Mouse (Mus musculus) heart, embryonic 12.5 days (tissue): ENCODE results near the gene Jade1. TPM values are rescaled to one million over a fixed set of nuclear protein-coding genes. Genes with fewer than 3 reads are reported as not detected.

Experiments
- ATAC-seq: fragments of 200-750 bp; cut with Nextera tagmentation; 2 replicates; pipeline ENCODE4 v1.8.0; 2017; ENCODE audit warnings: moderate TSS enrichment, moderate library complexity; ENCODE audit not compliant: insufficient number of reproducible peaks, low FRiP score
- H3K27ac ChIP-seq: fragments of 300-500 bp; sonication (generic); 2 replicates; pipeline ENCODE4 v1.5.1; 2016; ENCODE audit warnings: mild to moderate bottlenecking, moderate library complexity; ENCODE audit not compliant: poor library complexity, severe bottlenecking
- H3K27me3 ChIP-seq: fragments of 300-500 bp; sonication (generic); replicated peaks from 2 replicates; pipeline ENCODE4 v1.6.1; 2016; ENCODE audit warnings: mild to moderate bottlenecking, moderate library complexity
- H3K36me3 ChIP-seq: fragments of 300-500 bp; sonication (generic); 2 replicates; pipeline ENCODE4 v1.6.1; 2016; ENCODE audit warnings: mild to moderate bottlenecking, moderate library complexity
- H3K4me1 ChIP-seq: fragments of 300-500 bp; sonication (generic); replicated peaks from 2 replicates; pipeline ENCODE4 v1.6.1; 2016; ENCODE audit warnings: mild to moderate bottlenecking
- H3K4me2 ChIP-seq: fragments of 300-500 bp; sonication (generic); 2 replicates; pipeline ENCODE4 v1.6.1; 2016; ENCODE audit warnings: mild to moderate bottlenecking, moderate library complexity
- H3K4me3 ChIP-seq: fragments of 300-500 bp; sonication (generic); 2 replicates; pipeline ENCODE4 v1.5.1; 2016; ENCODE audit warnings: mild to moderate bottlenecking
- H3K9ac ChIP-seq: fragments of 300-500 bp; sonication (generic); 2 replicates; pipeline ENCODE4 v1.6.1; 2016; ENCODE audit warnings: mild to moderate bottlenecking, moderate library complexity
- H3K9me3 ChIP-seq: fragments of 300-500 bp; sonication (generic); replicated peaks from 2 replicates; pipeline ENCODE4 v1.6.1; 2016; ENCODE audit warnings: mild to moderate bottlenecking, moderate library complexity
- WGBS: fragments of 180-500 bp; shearing (Covaris S2); methylation state at CpG from one replicate; pipeline ENCODE4 v1.1.7; 2016; 5-methylcytosine and 5-hydroxymethylcytosine counted together
- polyA plus RNA-seq: library from polyadenylated mRNA; unstranded; fragments of >200 nt; fragmentation: Nextera tagmentation; extraction: Ambion mirVana; gene quantifications from 2 replicates; pipeline ENCODE4 v1.2.1, GENCODE M21; 2016

Gene Jade1
- polyA plus RNA-seq, 1 experiment from 2014 or later, result 19.3 TPM

DNA sequence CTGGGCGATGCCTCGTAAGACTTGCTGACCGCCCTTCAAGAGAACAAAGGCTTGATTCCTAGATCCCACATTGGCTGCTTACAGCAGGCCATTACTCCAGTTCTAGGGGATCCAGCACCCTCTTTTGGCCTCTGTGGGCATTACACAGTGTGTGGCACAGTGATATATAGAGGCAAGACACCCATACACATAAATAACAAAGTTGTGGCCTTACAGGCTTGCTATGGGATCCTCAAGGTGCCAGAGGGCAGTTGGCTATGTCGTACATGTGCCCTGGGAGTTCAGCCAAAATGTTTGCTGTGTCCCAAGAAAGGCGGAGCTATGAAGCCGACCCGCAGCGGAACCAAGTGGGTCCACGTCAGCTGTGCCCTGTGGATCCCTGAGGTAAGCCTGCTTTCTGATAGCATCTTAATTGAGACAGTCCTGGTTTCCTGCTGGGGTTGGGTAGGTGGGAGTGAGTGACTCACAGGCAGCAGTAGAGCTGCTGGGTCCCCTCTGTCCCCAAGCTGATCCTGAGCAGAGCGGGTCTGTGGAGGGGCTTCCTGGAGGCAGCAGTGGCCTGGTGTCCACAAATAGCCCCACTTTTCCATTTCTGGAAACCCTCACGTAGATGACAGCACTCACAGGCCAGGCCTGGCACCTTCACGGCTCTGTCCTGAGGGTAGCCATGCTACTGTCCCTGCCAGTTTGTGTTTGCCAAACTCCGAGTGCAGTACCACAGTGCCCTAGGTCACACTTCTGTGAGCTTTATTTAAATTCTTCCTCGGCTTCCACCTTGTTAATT, 44.5 kb downstream of the Jade1 start:
- Histone ChIP-seq H3K4me2 (no peak overlapping the region), H3K27ac (peak overlapping the region; percentile 60; the same call in 1 of the 2 replicates), H3K9me3 (no peaks in the 10 kb centered on the region), H3K9ac (no peak overlapping the region), H3K27me3 (no peaks in the 10 kb centered on the region), H3K4me1 (peaks cover 43% of the 10 kb centered on the region), H3K36me3 (peaks cover 54% of the 10 kb centered on the region), H3K4me3 (no peak overlapping the region)
- ATAC-seq, result peak; percentile 49; the same call in 1 of the 2 replicates
- WGBS, result 64% methylated on average over 14 of the region's 14 CpGs

DNA sequence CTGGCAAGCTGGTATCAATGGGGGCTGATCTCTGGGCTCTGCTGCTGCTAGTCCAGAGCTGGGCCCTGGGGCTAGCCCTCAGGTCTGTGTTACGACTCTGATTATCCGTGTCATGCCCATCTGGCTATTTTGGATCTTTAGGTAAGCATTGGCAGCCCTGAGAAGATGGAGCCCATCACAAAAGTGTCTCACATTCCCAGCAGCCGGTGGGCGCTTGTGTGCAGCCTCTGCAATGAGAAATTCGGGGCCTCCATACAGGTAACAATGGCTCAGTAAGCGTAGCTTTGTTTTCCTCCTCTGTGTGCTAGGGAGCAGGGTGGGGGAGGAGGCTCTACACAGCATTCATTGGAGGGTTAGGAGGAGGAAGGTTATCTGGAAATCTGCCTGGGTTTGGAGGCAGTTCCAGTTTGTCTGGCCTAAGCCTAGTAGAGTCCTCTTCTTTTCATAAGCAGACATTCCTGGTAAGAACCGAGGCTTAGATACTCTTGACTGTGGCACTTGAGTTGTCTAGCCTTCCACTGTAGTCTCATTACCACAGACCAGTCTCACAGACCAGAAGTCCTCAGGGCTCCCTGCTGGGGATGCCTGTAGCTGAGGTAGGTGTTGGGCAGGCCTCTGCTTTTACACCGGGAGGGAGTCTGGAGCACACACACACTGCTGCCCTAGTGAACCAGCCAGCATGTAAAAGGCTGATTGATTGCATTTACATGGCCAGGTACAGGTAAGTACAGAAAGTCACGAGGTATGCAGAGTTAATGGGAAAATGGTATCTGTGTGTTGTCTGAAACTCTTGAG, 45.9 kb downstream of the Jade1 start:
- peaks cover 55% of the 10 kb centered on the region for H3K36me3 ChIP-seq
- no peak overlapping the region for H3K4me2 ChIP-seq
- no peak overlapping the region for H3K9ac ChIP-seq
- WGBS, result 82% methylated on average over 9 of the region's 9 CpGs
- no peaks in the 10 kb centered on the region for H3K27me3 ChIP-seq
- H3K4me1 ChIP-seq, result peaks cover 57% of the 10 kb centered on the region
- H3K27ac ChIP-seq, result no peak overlapping the region
- no peak for ATAC-seq
- no peak overlapping the region for H3K4me3 ChIP-seq
- H3K9me3 ChIP-seq, result no peaks in the 10 kb centered on the region

DNA sequence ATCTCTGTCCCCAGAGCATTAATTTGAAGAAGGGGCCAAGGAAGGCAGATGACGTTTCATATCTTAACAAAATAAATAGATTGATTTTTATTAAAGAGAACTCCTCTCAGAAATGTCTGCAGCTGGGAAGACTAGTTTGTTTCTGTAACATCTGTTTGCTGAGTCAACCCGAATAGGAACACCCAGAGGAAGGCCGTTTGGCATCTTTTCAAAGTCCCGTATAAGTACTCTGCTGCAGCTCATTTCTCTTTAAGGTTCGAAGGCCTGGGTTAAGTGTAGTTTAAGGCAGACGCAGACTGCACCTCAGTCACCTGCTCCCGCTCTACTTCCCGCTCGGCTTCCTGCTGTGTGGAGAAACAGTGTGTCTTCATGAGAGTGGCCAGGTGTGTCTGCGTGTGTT, 47.4 kb downstream of the Jade1 start:
- H3K9me3 ChIP-seq, result no peaks in the 10 kb centered on the region
- H3K4me2 ChIP-seq, result no peak overlapping the region
- peaks cover 41% of the 10 kb centered on the region for H3K36me3 ChIP-seq
- no peak for ATAC-seq
- H3K27ac ChIP-seq, result no peak overlapping the region
- no peaks in the 10 kb centered on the region for H3K27me3 ChIP-seq
- H3K9ac ChIP-seq, result no peak overlapping the region
- H3K4me3 ChIP-seq, result no peak overlapping the region
- 71% methylated on average over 10 of the region's 10 CpGs for WGBS
- peaks cover 68% of the 10 kb centered on the region for H3K4me1 ChIP-seq

DNA sequence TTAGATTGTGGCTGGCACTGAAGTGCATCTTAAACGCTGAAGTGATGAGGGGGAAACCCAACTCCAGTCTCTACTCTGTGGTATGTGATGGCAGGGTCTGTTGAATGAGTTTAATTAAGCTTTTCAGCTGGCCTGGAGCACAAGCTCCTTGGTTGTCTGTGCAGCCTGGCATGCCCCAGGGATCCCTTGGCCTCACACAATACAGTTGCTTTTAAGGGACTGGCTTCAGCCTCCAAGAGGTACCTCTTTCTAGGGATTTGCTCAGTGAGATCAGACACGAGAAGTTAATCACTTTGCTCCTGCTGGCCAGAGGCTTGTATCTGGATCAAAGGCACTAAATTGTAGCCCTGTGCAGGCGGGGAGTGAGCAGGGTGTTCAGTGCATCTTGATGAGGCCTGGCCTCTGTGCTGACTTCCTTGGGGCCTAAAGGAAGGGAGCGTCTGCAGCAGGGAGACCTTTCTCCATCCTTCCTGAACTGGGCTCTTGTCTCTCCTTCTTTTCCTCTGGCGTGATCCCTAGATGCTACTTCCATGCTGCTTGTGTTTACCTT, 48.0 kb downstream of the Jade1 start:
- H3K4me3 ChIP-seq, result no peak overlapping the region
- H3K36me3 ChIP-seq, result peaks cover 39% of the 10 kb centered on the region
- no peak overlapping the region for H3K4me2 ChIP-seq
- no peaks in the 10 kb centered on the region for H3K27me3 ChIP-seq
- 64% methylated on average over 5 of the region's 5 CpGs for WGBS
- H3K9me3 ChIP-seq, result no peaks in the 10 kb centered on the region
- H3K27ac ChIP-seq, result no peak overlapping the region
- H3K9ac ChIP-seq, result no peak overlapping the region
- no peak for ATAC-seq
- peaks cover 62% of the 10 kb centered on the region for H3K4me1 ChIP-seq

DNA sequence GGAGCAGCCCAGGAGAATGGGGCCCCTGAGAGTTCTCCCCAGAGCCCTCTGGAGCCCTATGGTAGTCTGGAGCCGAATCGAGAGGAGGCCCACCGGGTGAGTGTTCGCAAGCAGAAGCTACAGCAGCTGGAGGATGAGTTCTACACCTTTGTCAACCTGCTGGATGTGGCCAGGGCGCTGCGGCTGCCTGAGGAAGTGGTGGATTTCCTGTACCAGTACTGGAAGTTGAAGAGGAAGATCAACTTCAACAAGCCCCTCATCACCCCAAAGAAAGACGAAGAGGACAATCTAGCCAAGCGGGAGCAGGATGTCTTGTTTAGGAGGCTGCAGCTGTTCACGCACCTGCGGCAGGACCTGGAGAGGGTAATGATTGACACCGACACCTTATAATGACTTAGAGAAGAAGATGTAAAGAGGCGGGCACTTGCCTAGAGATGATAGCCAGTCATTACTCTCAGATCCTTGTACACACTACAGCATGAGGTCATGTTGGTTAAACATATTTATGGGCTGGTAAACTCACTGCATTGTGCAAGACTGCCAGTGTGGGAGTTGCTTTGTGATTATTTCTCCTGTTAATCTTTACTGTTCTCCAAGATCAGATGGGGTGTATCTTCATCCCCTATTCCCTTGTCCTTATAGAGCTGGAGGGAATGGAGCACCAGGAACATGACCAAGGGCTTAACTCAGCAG, 49.2 kb downstream of the Jade1 start:
- Histone ChIP-seq H3K4me1 (peaks cover 52% of the 10 kb centered on the region), H3K36me3 (peaks cover 39% of the 10 kb centered on the region), H3K9ac (no peak overlapping the region), H3K27ac (no peak overlapping the region), H3K9me3 (no peaks in the 10 kb centered on the region), H3K4me3 (no peak overlapping the region), H3K4me2 (no peak overlapping the region), H3K27me3 (no peaks in the 10 kb centered on the region)
- no peak for ATAC-seq
- 88% methylated on average over 12 of the region's 12 CpGs for WGBS

DNA sequence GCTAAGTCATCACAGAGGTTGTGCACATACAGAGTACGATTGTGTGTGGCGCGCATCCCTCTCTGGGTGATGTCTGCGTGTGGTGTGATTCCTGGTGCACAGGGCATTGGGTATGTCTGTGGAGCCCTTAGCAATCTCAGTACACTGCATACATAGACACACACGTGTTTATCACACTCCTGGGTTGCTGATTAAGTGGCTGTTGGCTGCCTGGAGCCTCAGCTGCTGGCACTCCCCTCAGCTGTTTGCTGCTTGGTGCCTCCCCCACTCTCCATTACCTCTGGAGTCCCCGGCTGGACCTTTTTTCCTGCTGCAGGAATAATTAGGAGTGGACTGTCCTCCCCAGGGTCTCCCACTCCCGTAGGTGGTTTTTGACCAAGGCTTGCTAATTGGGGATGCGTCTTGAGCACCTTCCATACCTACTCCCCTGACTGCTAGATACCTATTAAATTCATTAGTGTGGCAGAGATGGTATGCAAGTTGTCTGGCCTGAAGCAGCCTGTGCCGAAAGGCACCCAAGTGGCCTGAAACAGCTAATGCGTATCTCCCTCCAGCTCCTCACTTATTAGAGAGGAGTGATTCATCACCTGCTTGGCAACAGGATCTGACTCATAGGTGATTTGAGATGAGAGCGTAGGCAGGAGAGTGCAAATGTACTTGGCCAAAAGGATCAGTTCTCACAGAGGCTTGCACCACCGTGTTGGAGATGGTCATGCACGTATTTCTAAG, 50.2 kb downstream of the Jade1 start:
- 74% methylated on average over 13 of the region's 13 CpGs for WGBS
- ATAC-seq, result peak; percentile 48; the same call in 1 of the 2 replicates
- Histone ChIP-seq H3K4me1 (peaks cover 46% of the 10 kb centered on the region), H3K4me3 (no peak overlapping the region), H3K9me3 (no peaks in the 10 kb centered on the region), H3K4me2 (no peak overlapping the region), H3K36me3 (peaks cover 48% of the 10 kb centered on the region), H3K9ac (no peak overlapping the region), H3K27ac (peak overlapping the region; percentile 18; the same call in 1 of the 2 replicates), H3K27me3 (no peaks in the 10 kb centered on the region)

DNA sequence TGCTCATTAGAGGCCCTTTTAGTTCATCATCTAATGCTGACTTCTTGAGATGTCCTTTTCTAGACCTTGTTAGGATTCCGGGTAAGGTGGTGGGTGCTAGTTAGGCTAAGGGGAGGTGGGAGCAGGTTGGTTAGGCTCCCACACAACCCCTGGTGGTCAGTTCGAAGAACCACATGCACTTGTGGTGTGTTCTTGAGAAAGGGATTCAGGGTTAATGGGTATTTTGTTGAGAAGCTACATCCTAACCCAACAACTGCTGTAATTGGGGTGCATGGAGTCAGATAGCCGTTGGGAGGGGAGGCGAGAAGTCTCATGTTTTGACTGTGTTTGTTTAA, 50.8 kb downstream of the Jade1 start:
- H3K27me3 ChIP-seq, result no peaks in the 10 kb centered on the region
- H3K9ac ChIP-seq, result no peak overlapping the region
- H3K36me3 ChIP-seq, result peaks cover 49% of the 10 kb centered on the region
- WGBS, result 85% methylated on average over 4 of the region's 4 CpGs
- peaks cover 43% of the 10 kb centered on the region for H3K4me1 ChIP-seq
- ATAC-seq, result no peak
- peak overlapping the region; percentile 18; the same call in 1 of the 2 replicates for H3K27ac ChIP-seq
- no peaks in the 10 kb centered on the region for H3K9me3 ChIP-seq
- no peak overlapping the region for H3K4me2 ChIP-seq
- no peak overlapping the region for H3K4me3 ChIP-seq

DNA sequence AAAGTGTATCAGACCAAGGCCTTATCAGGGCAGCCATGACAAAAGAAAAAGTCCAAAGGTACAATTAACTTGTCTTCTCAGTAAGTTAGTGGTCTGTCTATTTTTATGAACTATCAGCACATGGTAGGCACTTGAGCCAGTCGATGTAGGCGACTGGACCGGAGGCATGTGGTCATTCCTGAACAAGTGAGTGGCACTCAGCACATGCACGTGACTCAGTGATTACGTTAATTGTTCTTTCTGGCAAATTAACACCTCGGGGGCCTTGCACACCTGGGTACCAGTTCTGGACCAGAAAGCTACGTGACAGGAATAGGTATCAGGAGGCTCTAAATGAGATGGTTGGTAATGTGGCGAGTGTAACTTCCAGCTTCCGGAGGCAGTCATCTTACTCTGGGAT, 51.5 kb downstream of the Jade1 start:
- peaks cover 42% of the 10 kb centered on the region for H3K4me1 ChIP-seq
- H3K27ac ChIP-seq, result peak overlapping the region; percentile 5; the same call in 1 of the 2 replicates
- no peak overlapping the region for H3K9ac ChIP-seq
- H3K36me3 ChIP-seq, result peaks cover 53% of the 10 kb centered on the region
- ATAC-seq, result no peak
- H3K27me3 ChIP-seq, result no peaks in the 10 kb centered on the region
- 56% methylated on average over 9 of the region's 9 CpGs for WGBS
- H3K4me2 ChIP-seq, result no peak overlapping the region
- no peak overlapping the region for H3K4me3 ChIP-seq
- H3K9me3 ChIP-seq, result no peaks in the 10 kb centered on the region

DNA sequence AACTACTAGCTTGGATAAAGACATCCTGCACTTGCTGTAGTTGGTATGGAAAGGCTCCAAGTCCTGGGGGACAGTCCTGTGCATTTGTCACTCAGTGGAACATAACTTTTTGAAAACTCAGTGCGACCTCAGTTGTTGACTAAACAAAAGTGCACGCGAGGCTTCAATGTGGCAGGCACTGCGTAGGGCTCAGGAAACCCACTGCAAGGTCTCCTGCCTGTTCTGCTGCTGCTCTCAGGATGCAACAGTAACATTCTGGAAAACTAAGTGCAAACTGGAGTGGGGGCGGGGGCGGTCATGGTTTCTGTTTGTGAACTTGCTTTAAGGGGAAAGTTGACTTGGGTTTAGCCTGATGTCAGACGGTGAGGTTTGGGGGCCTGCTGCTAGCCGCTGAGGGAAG, 51.9 kb downstream of the Jade1 start:
- H3K36me3 ChIP-seq, result peaks cover 56% of the 10 kb centered on the region
- ATAC-seq, result no peak
- no peak overlapping the region for H3K27ac ChIP-seq
- no peak overlapping the region for H3K4me3 ChIP-seq
- H3K9me3 ChIP-seq, result no peaks in the 10 kb centered on the region
- peaks cover 42% of the 10 kb centered on the region for H3K4me1 ChIP-seq
- WGBS, result 90% methylated on average over 8 of the region's 8 CpGs
- H3K4me2 ChIP-seq, result no peak overlapping the region
- H3K27me3 ChIP-seq, result no peaks in the 10 kb centered on the region
- H3K9ac ChIP-seq, result no peak overlapping the region

DNA sequence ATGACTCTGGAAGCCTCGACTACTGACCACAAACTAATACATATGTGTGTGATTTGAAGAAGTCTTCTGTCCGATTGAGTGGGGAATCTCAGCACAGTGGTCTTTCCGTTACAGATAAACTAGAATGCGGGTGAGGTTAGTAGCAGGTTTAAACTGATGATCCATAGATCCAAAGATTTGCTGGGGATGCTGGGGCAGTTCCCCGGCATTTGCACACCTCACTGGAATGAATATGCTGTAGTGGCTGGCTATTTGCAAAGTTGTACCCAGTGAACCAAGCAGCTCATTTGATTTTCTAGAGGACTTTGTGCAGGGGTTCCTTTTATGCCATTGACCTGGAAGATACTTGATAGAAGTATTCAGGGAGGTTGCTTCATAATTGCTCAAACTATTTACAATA, 53.5 kb downstream of the Jade1 start:
- Histone ChIP-seq H3K4me2 (no peak overlapping the region), H3K4me1 (peaks cover 28% of the 10 kb centered on the region), H3K4me3 (no peak overlapping the region), H3K9ac (no peak overlapping the region), H3K27me3 (no peaks in the 10 kb centered on the region), H3K36me3 (peaks cover 65% of the 10 kb centered on the region), H3K27ac (no peak overlapping the region), H3K9me3 (no peaks in the 10 kb centered on the region)
- no peak for ATAC-seq
- 87% methylated on average over 5 of the region's 5 CpGs for WGBS
